In genomic region chr9:73045204-73045603, GRCm38 (mm10) we compare ENCODE assay signal across 8 mouse cellular contexts. TPM values are rescaled to one million over a fixed set of nuclear protein-coding genes. Genes with fewer than 3 reads are reported as not detected.
DNase-seq lines count a peak whose midpoint lies in the region; ATAC-seq and TF ChIP-seq lines count a peak whose summit lies in the region.

No protein-coding gene starts in this region.

- no peaks in the 10 kb centered on the region; the same call in 1 of the 2 replicates for H3K27me3 ChIP-seq in heart, embryonic 10.5 days (ENCODE audit: insufficient read depth, poor library complexity, severe bottlenecking)
- no peaks in the 10 kb centered on the region for H3K27me3 ChIP-seq in forebrain, postnatal 0 days (ENCODE audit: insufficient read depth, low read length)
- no peaks in the 10 kb centered on the region for H3K27me3 ChIP-seq in limb, embryonic 14.5 days (ENCODE audit: control insufficient read depth, insufficient read depth, low read length)
- H3K27me3 ChIP-seq in small intestine, adult 2 months (ENCODE audit: control insufficient read depth, insufficient read depth, low read length) = no peaks in the 10 kb centered on the region

- no peak for ATAC-seq in forebrain, postnatal 0 days
- ATAC-seq in limb, embryonic 14.5 days (ENCODE audit: low FRiP score, low read depth) = no peak

- H3K27ac ChIP-seq in heart, embryonic 10.5 days = peak overlapping the region; percentile 77; the same call in 1 of the 2 replicates
- no peak overlapping the region for H3K27ac ChIP-seq in bone marrow macrophage, adult 2 months (ENCODE audit: insufficient read depth, low read depth, low read length)
- H3K27ac ChIP-seq in forebrain, postnatal 0 days (ENCODE audit: low read depth, low read length) = no peak overlapping the region
- no peak overlapping the region for H3K27ac ChIP-seq in limb, embryonic 14.5 days (replicated peaks; ENCODE audit: low read depth, low read length)
- peak overlapping the region; percentile 69 for H3K27ac ChIP-seq in small intestine, adult 2 months (ENCODE audit: insufficient read depth, low read depth, low read length)

- peak overlapping the region; percentile 85 for H3K4me2 ChIP-seq in forebrain, postnatal 0 days (ENCODE audit: low read depth)
- peak overlapping the region; percentile 93 for H3K4me2 ChIP-seq in limb, embryonic 14.5 days (replicated peaks; ENCODE audit: low read depth, low read length, severe bottlenecking)

- TF ChIP-seq CTCF in bone marrow macrophage, adult 2 months (IDR thresholded peaks at IDR 0.05; ENCODE audit: low read depth, low read length) = no peak
- TF ChIP-seq CTCF in forebrain, postnatal 0 days (IDR thresholded peaks at IDR 0.05; ENCODE audit: low read depth) = no peak
- no peak for TF ChIP-seq CTCF in small intestine, adult 2 months (IDR thresholded peaks at IDR 0.05; ENCODE audit: extremely low read depth, insufficient read length, insufficient replicate concordance, low read depth, low read length)

- H3K4me1 ChIP-seq in heart, embryonic 10.5 days = peaks cover 15% of the 10 kb centered on the region
- peaks cover 3% of the 10 kb centered on the region for H3K4me1 ChIP-seq in bone marrow macrophage, adult 2 months (ENCODE audit: control insufficient read depth, insufficient read depth, low read length)
- H3K4me1 ChIP-seq in forebrain, postnatal 0 days (ENCODE audit: insufficient read depth) = peaks cover 7% of the 10 kb centered on the region
- H3K4me1 ChIP-seq in limb, embryonic 14.5 days (ENCODE audit: control insufficient read depth, insufficient read depth, low read length) = peaks cover 15% of the 10 kb centered on the region
- H3K4me1 ChIP-seq in small intestine, adult 2 months (ENCODE audit: control insufficient read depth, insufficient read depth, insufficient read length, low read length) = peaks cover 3% of the 10 kb centered on the region; the same call in 1 of the 2 replicates

- H3K9me3 ChIP-seq in heart, embryonic 10.5 days = no peaks in the 10 kb centered on the region
- no peaks in the 10 kb centered on the region for H3K9me3 ChIP-seq in forebrain, postnatal 0 days (ENCODE audit: low read length)
- H3K9me3 ChIP-seq in limb, embryonic 14.5 days (ENCODE audit: control insufficient read depth, low read length) = no peaks in the 10 kb centered on the region

- H3K36me3 ChIP-seq in heart, embryonic 10.5 days = no peaks in the 10 kb centered on the region
- no peaks in the 10 kb centered on the region for H3K36me3 ChIP-seq in forebrain, postnatal 0 days (ENCODE audit: insufficient read depth)
- no peaks in the 10 kb centered on the region for H3K36me3 ChIP-seq in limb, embryonic 14.5 days (ENCODE audit: control insufficient read depth, insufficient read depth, low read length)
- H3K36me3 ChIP-seq in small intestine, adult 2 months (ENCODE audit: control insufficient read depth, insufficient read depth, low read length) = no peaks in the 10 kb centered on the region

- DNase-seq in heart, embryonic 10.5 days (ENCODE audit: low spot score) = no peak
- no peak for DNase-seq in heart, postnatal 4 days
- DNase-seq in forebrain, postnatal 0 days = no peak
- no peak for DNase-seq in limb, embryonic 14.5 days (ENCODE audit: low spot score)
- DNase-seq in adrenal gland, adult 8-10 months = no peak
- no peak for DNase-seq in frontal cortex, adult 2 months (ENCODE audit: extremely low spot score in 1 of 2, low spot score in 1 of 2)

- peak overlapping the region; percentile 53; the same call in 1 of the 2 replicates for H3K9ac ChIP-seq in forebrain, postnatal 0 days
- peak overlapping the region; percentile 70 for H3K9ac ChIP-seq in limb, embryonic 14.5 days (ENCODE audit: low read depth, low read length, severe bottlenecking)

- WGBS in heart, embryonic 10.5 days = 10% methylated on average over 7 of the region's 7 CpGs
- WGBS in forebrain, postnatal 0 days = 13% methylated on average over 7 of the region's 7 CpGs
- 4% methylated on average over 7 of the region's 7 CpGs for WGBS in limb, embryonic 14.5 days
- 23% methylated on average over 7 of the region's 7 CpGs for WGBS in small intestine, adult 2 months

- TF ChIP-seq POLR2A in bone marrow macrophage, adult 2 months (IDR thresholded peaks at IDR 0.05; ENCODE audit: borderline replicate concordance, low read depth, low read length) = no peak
- no peak for TF ChIP-seq POLR2A in limb, embryonic 14.5 days (IDR thresholded peaks at IDR 0.05; ENCODE audit: borderline replicate concordance, extremely low read depth, insufficient read depth, insufficient read length)
- no peak for TF ChIP-seq POLR2A in small intestine, adult 2 months (IDR thresholded peaks at IDR 0.05; ENCODE audit: low read depth, low read length)

- H3K4me3 ChIP-seq in heart, embryonic 10.5 days = peak overlapping the region; percentile 68
- H3K4me3 ChIP-seq in bone marrow macrophage, adult 2 months (ENCODE audit: insufficient read depth, low read length) = peak overlapping the region; percentile 66
- H3K4me3 ChIP-seq in forebrain, postnatal 0 days (ENCODE audit: low read depth, low read length) = peak overlapping the region; percentile 41
- H3K4me3 ChIP-seq in limb, embryonic 14.5 days (replicated peaks; ENCODE audit: low read length) = peak overlapping the region; percentile 48
- H3K4me3 ChIP-seq in small intestine, adult 2 months (ENCODE audit: low read depth, low read length) = peak overlapping the region; percentile 92

RNA-seq across cellular contexts. Expression of gene Rab27a, which starts 0.6 kb away (rescaled TPM):
- 3.5 and 5.3 TPM in 2 replicates for polyA plus RNA-seq in heart, embryonic 10.5 days (2016; fragmentation: Nextera tagmentation; extraction: Ambion mirVana)
- total RNA-seq in heart, postnatal 4 days (2021) = 1 to 10 TPM; 3.4 to 3.7 TPM
- 2.6 and 3.0 TPM in 2 replicates for polyA plus RNA-seq in bone marrow macrophage, adult 2 months (2012; ENCODE audit: insufficient read depth, insufficient read length, missing spikeins)
- 3.9 and 5.6 TPM in 2 replicates for total RNA-seq in forebrain, postnatal 0 days (2014; rRNA removed)
- polyA plus RNA-seq in forebrain, postnatal 0 days (2015; fragmentation: Nextera tagmentation; extraction: Ambion mirVana) = 1.1 and 2.3 TPM in 2 replicates
- polyA plus RNA-seq in limb, embryonic 14.5 days (2012; rRNA removed) = 4.5 and 5.7 TPM in 2 replicates
- 2.8 and 3.3 TPM in 2 replicates for polyA plus RNA-seq in limb, embryonic 14.5 days (2014; fragmentation: Nextera tagmentation; extraction: Ambion mirVana)
- 6.5 and 6.9 TPM in 2 replicates for polyA plus RNA-seq in small intestine, adult 2 months (2012; rRNA removed)
- total RNA-seq in adrenal gland, adult 8-10 months (2022) = 10 to 100 TPM; 36.8 to 57.3 (median 48.1) TPM
- 3.8 and 3.9 TPM in 2 replicates for polyA plus RNA-seq in frontal cortex, adult 2 months (2012; rRNA removed)

RNA-seq across cellular contexts. Expression of gene Pigb, which starts 5.0 kb away (rescaled TPM):
- polyA plus RNA-seq in heart, embryonic 10.5 days (2016; fragmentation: Nextera tagmentation; extraction: Ambion mirVana) = 10.9 and 13.2 TPM in 2 replicates
- total RNA-seq in heart, postnatal 4 days (2021) = 1 to 10 TPM; 4.5 to 5.3 TPM
- 12.6 and 15.3 TPM in 2 replicates for polyA plus RNA-seq in bone marrow macrophage, adult 2 months (2012; ENCODE audit: insufficient read depth, insufficient read length, missing spikeins)
- 8.2 and 10.3 TPM in 2 replicates for total RNA-seq in forebrain, postnatal 0 days (2014; rRNA removed)
- polyA plus RNA-seq in forebrain, postnatal 0 days (2015; fragmentation: Nextera tagmentation; extraction: Ambion mirVana) = 7.8 and 10.0 TPM in 2 replicates
- polyA plus RNA-seq in limb, embryonic 14.5 days (2012; rRNA removed) = 20.8 and 23.1 TPM in 2 replicates
- polyA plus RNA-seq in limb, embryonic 14.5 days (2014; fragmentation: Nextera tagmentation; extraction: Ambion mirVana) = 15.2 and 17.2 TPM in 2 replicates
- polyA plus RNA-seq in small intestine, adult 2 months (2012; rRNA removed) = 3.7 and 5.0 TPM in 2 replicates
- total RNA-seq in adrenal gland, adult 8-10 months (2022) = 10 to 100 TPM; 15.5 to 26.6 (median 17.7) TPM
- 18.3 and 24.3 TPM in 2 replicates for polyA plus RNA-seq in frontal cortex, adult 2 months (2012; rRNA removed)

RNA-seq across cellular contexts. Expression of gene Khdc3, which starts 56.4 kb away (rescaled TPM):
- not detected in 2 replicates for polyA plus RNA-seq in heart, embryonic 10.5 days (2016; fragmentation: Nextera tagmentation; extraction: Ambion mirVana)
- total RNA-seq in heart, postnatal 4 days (2021) = not detected
- not detected in 2 replicates for polyA plus RNA-seq in bone marrow macrophage, adult 2 months (2012; ENCODE audit: insufficient read depth, insufficient read length, missing spikeins)
- total RNA-seq in forebrain, postnatal 0 days (2014; rRNA removed) = 1.1 TPM in 1 of 2 replicates, not detected in the other
- 0.08 TPM in 1 of 2 replicates, not detected in the other for polyA plus RNA-seq in forebrain, postnatal 0 days (2015; fragmentation: Nextera tagmentation; extraction: Ambion mirVana)
- polyA plus RNA-seq in limb, embryonic 14.5 days (2012; rRNA removed) = 0.04 and 0.06 TPM in 2 replicates
- polyA plus RNA-seq in limb, embryonic 14.5 days (2014; fragmentation: Nextera tagmentation; extraction: Ambion mirVana) = 0.15 and 0.21 TPM in 2 replicates
- 0.18 and 0.88 TPM in 2 replicates for polyA plus RNA-seq in small intestine, adult 2 months (2012; rRNA removed)
- 1 to 10 TPM in 2 of 4 experiments, under 1 TPM in 2; 0.51 to 2.6 (median 1.0) TPM for total RNA-seq in adrenal gland, adult 8-10 months (2022)
- 0.46 and 0.64 TPM in 2 replicates for polyA plus RNA-seq in frontal cortex, adult 2 months (2012; rRNA removed)

RNA-seq across cellular contexts. Expression of gene Gm20509, which starts 57.1 kb away (rescaled TPM):
- not detected in 2 replicates for polyA plus RNA-seq in heart, embryonic 10.5 days (2016; fragmentation: Nextera tagmentation; extraction: Ambion mirVana)
- total RNA-seq in heart, postnatal 4 days (2021) = not detected
- not detected in 2 replicates for polyA plus RNA-seq in bone marrow macrophage, adult 2 months (2012; ENCODE audit: insufficient read depth, insufficient read length, missing spikeins)
- not detected in 2 replicates for total RNA-seq in forebrain, postnatal 0 days (2014; rRNA removed)
- polyA plus RNA-seq in forebrain, postnatal 0 days (2015; fragmentation: Nextera tagmentation; extraction: Ambion mirVana) = not detected in 2 replicates
- polyA plus RNA-seq in limb, embryonic 14.5 days (2012; rRNA removed) = not detected in 2 replicates
- not detected in 2 replicates for polyA plus RNA-seq in limb, embryonic 14.5 days (2014; fragmentation: Nextera tagmentation; extraction: Ambion mirVana)
- polyA plus RNA-seq in small intestine, adult 2 months (2012; rRNA removed) = not detected in 2 replicates
- under 1 TPM in 3 of 4 experiments, not detected in 1; 0.26 to 0.42 (median 0.35) TPM for total RNA-seq in adrenal gland, adult 8-10 months (2022)
- not detected in 2 replicates for polyA plus RNA-seq in frontal cortex, adult 2 months (2012; rRNA removed)

RNA-seq across cellular contexts. Expression of gene Ccpg1, which starts 60.0 kb away (rescaled TPM):
- 18.3 and 23.5 TPM in 2 replicates for polyA plus RNA-seq in heart, embryonic 10.5 days (2016; fragmentation: Nextera tagmentation; extraction: Ambion mirVana)
- total RNA-seq in heart, postnatal 4 days (2021) = 10 to 100 TPM; 29.8 to 31.4 TPM
- 91.6 and 95.8 TPM in 2 replicates for polyA plus RNA-seq in bone marrow macrophage, adult 2 months (2012; ENCODE audit: insufficient read depth, insufficient read length, missing spikeins)
- total RNA-seq in forebrain, postnatal 0 days (2014; rRNA removed) = 31.0 and 31.9 TPM in 2 replicates
- 29.8 and 42.5 TPM in 2 replicates for polyA plus RNA-seq in forebrain, postnatal 0 days (2015; fragmentation: Nextera tagmentation; extraction: Ambion mirVana)
- polyA plus RNA-seq in limb, embryonic 14.5 days (2012; rRNA removed) = 12.3 and 14.6 TPM in 2 replicates
- 28.1 and 28.3 TPM in 2 replicates for polyA plus RNA-seq in limb, embryonic 14.5 days (2014; fragmentation: Nextera tagmentation; extraction: Ambion mirVana)
- 2.4 and 3.1 TPM in 2 replicates for polyA plus RNA-seq in small intestine, adult 2 months (2012; rRNA removed)
- 100 to 1,000 TPM; 156 to 205 (median 185) TPM for total RNA-seq in adrenal gland, adult 8-10 months (2022)
- 77.0 and 85.4 TPM in 2 replicates for polyA plus RNA-seq in frontal cortex, adult 2 months (2012; rRNA removed)

Comparison
In these comparisons a context has a peak if more than half of its experiments do, and no peak if none do; other contexts are left out.
1. H3K27ac ChIP-seq: peak in heart, embryonic 10.5 days (single experiment) and small intestine, adult 2 months (single experiment); none in bone marrow macrophage, adult 2 months (single experiment), forebrain, postnatal 0 days (single experiment) and limb, embryonic 14.5 days (single experiment).
2. H3K4me3 ChIP-seq: peak in every context shown above with its lines; median percentile 92 in small intestine, adult 2 months; 68 in heart, embryonic 10.5 days; 66 in bone marrow macrophage, adult 2 months; 48 in limb, embryonic 14.5 days; 41 in forebrain, postnatal 0 days.